Mouse (Mus musculus) G1E (cell line): ENCODE measurements around the gene Ecel1.

Source experiments
- CTCF ChIP-seq: IDR thresholded peaks from 2 replicates; pipeline ENCODE4 v1.5.1; 2012; ENCODE audit warnings: low read depth, low read length, inconsistent platforms, mixed read lengths
- GATA1 ChIP-seq: IDR thresholded peaks from 2 replicates; pipeline ENCODE4 v1.6.1; 2012; ENCODE audit warnings: borderline replicate concordance, low read length, inconsistent platforms, mixed read lengths

DNA sequence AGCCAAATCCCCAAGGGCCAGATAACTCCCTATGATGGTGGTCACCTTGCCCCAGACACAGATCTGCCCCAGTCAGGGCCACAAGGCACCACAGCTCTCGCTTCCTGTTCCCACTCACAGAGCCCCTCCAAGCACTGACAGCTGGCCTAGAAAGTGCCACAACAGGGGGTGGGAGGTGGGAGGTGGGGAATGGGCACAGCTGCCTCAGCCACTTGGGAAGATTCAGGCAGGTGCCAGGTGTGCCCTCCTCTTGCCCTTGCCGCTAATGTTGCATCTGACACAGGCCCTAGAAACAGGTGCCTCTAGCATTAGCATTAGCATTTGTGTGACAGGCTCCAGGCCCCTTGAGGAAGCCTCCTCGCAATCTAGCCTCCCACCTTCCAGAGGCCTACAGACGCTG is 14.8 kb downstream of the Ecel1 start:
- TF ChIP-seq CTCF, result no peak
- no peak for TF ChIP-seq GATA1
